Mouse (Mus musculus) cerebellum, adult 2 months (tissue): ENCODE measurements around the gene Efna1. TPM values are rescaled to one million over a fixed set of nuclear protein-coding genes. Genes with fewer than 3 reads are reported as not detected.

Experiments used
- DNase-seq, 2 experiments: peaks; one replicate each; pipeline ENCODE4 v3.0.0; 2021
- H3K27ac ChIP-seq: fragments of 200-500 bp; 2 replicates; pipeline ENCODE4 v1.5.1; 2012; ENCODE audit warnings: low read length, control low read depth, inconsistent platforms; ENCODE audit not compliant: insufficient read depth
- H3K27me3 ChIP-seq: fragments of 200-500 bp; 2 replicates; pipeline ENCODE4 v1.6.1; 2012; ENCODE audit warnings: inconsistent platforms, mild to moderate bottlenecking, low read length, moderate library complexity; ENCODE audit not compliant: control insufficient read depth, insufficient read depth
- H3K4me1 ChIP-seq: fragments of 200-500 bp; 2 replicates; pipeline ENCODE4 v1.6.1; 2011; ENCODE audit warnings: low read length; ENCODE audit not compliant: control insufficient read depth, insufficient read depth
- H3K4me3 ChIP-seq: fragments of 200-500 bp; replicated peaks from 2 replicates; pipeline ENCODE3; 2011; ENCODE audit warnings: mild to moderate bottlenecking, low read depth, low read length, control low read depth; ENCODE audit not compliant: insufficient read depth
- CTCF ChIP-seq: fragments of 200-500 bp; IDR thresholded peaks from 2 replicates; pipeline ENCODE4 v1.5.1; 2011; ENCODE audit warnings: low read depth, mild to moderate bottlenecking, control low read depth, low read length, moderate library complexity, borderline replicate concordance; ENCODE audit not compliant: insufficient read depth
- POLR2A ChIP-seq: fragments of 200-500 bp; IDR thresholded peaks from 2 replicates; pipeline ENCODE4 v1.6.1; 2011; ENCODE audit warnings: low read length, control low read depth, borderline replicate concordance; ENCODE audit not compliant: insufficient read depth
- WGBS: fragments of 180-500 bp; shearing (Covaris S2); methylation state at CpG from one replicate; pipeline ENCODE4 v1.1.7; 2018; 5-methylcytosine and 5-hydroxymethylcytosine counted together
- polyA plus RNA-seq: library from polyadenylated mRNA; depleted of rRNA; stranded (reverse); fragments of >200 nt; gene quantifications from 2 replicates; pipeline ENCODE4 v1.2.3, GENCODE M21; 2012; rRNA removed

Efna1 gene
- 14.2 and 14.7 TPM in 2 replicates for polyA plus RNA-seq

DNA sequence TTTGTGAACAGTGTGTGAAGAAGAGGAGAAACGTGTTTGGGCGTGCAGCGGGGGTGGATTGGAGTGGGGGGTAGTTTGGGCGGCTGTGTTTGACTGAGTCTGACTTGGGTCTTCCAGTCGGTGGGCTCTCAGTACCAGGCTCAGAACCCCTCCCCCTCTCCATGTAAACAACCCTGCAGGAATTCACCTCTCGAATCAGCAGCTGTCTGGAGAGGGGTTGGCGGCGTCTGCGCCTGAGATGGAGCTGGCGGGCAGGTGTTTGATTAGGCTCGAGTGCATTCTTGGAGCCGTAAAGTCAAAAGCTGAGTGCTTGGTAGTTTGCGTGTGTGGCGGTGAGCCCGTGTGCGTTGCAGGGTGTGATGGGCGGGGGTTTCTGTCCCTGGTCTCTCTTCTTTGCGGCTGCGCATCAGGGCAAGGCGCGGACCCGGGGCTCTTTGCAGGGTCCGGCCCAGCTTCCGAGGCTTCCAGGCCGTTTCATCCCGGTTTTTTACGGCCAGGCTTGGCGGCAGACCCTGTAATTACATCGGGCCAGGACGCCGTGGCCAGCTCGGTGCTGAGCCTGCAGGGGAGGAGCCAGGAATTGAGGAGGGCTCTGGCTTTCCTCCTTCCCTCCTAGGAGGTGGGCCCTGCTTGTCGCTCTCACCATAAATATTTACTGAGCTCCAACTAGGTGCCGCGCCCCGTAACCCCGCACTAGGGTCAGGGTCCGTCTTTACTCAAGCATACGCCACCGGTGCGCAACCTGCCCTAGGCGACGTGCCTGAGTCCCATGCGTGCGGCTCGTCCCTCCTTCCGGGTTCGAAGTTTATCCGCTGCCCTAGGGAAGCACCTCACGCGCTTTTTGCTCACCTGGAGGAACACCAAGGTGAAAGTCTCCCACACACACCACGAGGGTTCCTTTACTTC lies at the start of gene Efna1:
Efna1 (minus strand) TSS at position 537 of the 906 bp plus-strand sequence.
- Histone ChIP-seq H3K27ac (peak within 1 kb of the TSS; percentile 9; the same call in 1 of the 2 replicates), H3K4me3 (peak within 1 kb of the TSS; percentile 92), H3K27me3 (no peaks in the 10 kb centered on the region), H3K4me1 (peaks cover 8% of the 10 kb centered on the region)
- DNase-seq = peak; percentile 51 to 62
- WGBS = under 1% methylated on average over 52 of the region's 52 CpGs
- TF ChIP-seq CTCF (no peak), POLR2A (no peak)

DNA sequence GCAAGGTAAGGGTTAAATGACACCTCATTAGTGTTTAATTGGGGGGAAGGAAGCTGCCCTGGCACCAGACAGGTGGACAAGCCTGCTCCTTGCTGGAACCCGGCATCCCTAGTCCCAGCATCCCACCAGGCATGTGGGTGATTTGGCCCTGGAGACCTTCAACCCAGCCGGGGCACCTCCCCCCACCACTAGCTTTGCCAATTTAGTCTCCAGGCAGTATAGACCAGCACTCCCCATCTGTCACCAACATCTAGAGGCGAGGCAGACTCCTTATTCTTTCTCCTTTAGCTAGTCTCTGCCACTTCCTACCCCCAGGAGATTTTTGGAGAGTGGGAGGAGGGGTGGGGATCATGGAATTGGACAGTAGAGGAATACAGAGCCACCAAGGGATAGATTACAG lies 49.4 kb upstream of the Efna1 start:
- H3K27me3 ChIP-seq = no peaks in the 10 kb centered on the region
- no peak overlapping the region for H3K4me3 ChIP-seq
- no peak for DNase-seq
- H3K4me1 ChIP-seq = no peaks in the 10 kb centered on the region; the same call in 1 of the 2 replicates
- TF ChIP-seq POLR2A (no peak), CTCF (no peak)
- WGBS = 32% methylated on average over 3 of the region's 3 CpGs
- H3K27ac ChIP-seq = no peak overlapping the region

DNA sequence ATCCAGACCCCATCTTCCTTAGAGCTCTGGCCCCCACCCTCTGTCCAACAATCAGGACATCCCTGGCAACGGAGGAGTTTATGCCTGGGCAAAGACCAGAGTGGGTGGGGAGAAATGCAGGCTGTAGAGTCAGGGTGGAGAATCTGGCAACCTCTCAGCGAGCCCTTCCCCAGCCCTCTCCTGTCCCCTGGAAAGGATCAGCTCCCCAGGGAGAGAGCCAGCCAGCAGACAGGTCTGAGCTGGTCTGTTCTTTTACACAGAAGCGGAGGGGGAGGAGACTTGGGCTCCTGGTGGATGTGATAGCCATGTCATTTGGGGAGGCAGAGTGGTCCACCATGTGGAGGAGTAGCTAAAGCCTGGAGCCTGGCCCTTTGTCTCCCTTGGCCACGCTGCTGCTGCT lies 47.7 kb upstream of the Efna1 start:
- Histone ChIP-seq H3K4me3 (no peak overlapping the region), H3K27me3 (no peaks in the 10 kb centered on the region), H3K27ac (no peak overlapping the region), H3K4me1 (no peaks in the 10 kb centered on the region; the same call in 1 of the 2 replicates)
- 21% methylated on average over 4 of the region's 4 CpGs for WGBS
- no peak for DNase-seq
- TF ChIP-seq POLR2A (no peak), CTCF (no peak)

DNA sequence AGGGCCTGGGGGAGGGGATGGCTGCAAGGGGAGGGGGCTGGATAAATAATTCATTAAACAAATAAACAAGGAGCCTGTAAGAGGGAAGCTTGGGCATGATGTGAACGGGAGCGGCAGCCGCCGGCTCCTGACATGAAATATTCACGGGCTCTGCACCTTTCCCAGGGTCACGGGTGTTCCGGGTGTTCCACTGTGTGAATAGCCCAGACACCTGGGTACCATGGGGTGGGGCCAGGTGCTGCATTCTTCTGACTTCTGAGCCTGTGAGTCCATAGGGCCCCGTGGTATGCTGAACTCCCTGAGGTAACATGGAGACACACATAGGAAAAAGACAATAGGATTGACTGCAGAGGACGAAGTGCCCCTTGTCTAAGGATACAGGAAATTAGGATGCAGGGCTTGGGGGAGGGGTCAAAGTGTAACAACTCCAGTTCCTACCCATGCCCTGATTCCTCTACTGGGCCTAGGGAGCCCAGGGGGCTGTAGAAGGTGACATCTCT lies 46.5 kb upstream of the Efna1 start:
- no peak overlapping the region for H3K27ac ChIP-seq
- no peaks in the 10 kb centered on the region; the same call in 1 of the 2 replicates for H3K4me1 ChIP-seq
- no peak for DNase-seq
- H3K4me3 ChIP-seq = no peak overlapping the region
- H3K27me3 ChIP-seq = no peaks in the 10 kb centered on the region
- no peak for TF ChIP-seq CTCF
- TF ChIP-seq POLR2A = no peak
- 80% methylated on average over 9 of the region's 9 CpGs for WGBS

DNA sequence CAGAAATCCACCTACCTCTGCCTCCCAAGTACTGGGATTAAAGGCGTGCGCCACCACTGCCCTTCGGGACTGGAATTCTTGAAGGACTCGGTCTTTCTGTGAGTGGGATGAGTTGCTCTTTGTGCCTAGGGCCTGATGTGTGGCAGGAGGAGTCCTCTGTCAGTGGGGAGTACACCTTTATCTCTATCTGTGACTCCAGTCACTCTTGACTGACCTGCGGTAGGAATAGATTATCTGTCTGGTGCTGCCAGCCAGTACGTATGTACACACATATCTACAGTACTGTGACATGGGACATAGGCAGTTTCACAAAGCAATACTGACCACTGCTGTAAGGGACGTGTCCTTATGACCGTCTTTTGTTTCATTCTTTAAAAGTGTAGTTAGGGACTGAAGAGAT lies 44.9 kb upstream of the Efna1 start:
- peaks cover 7% of the 10 kb centered on the region; the same call in 1 of the 2 replicates for H3K4me1 ChIP-seq
- TF ChIP-seq CTCF (no peak), POLR2A (no peak)
- DNase-seq = no peak
- no peak overlapping the region for H3K4me3 ChIP-seq
- no peak overlapping the region for H3K27ac ChIP-seq
- peaks cover 2% of the 10 kb centered on the region; the same call in 1 of the 2 replicates for H3K27me3 ChIP-seq
- WGBS = 94% methylated on average over 8 of the region's 8 CpGs

DNA sequence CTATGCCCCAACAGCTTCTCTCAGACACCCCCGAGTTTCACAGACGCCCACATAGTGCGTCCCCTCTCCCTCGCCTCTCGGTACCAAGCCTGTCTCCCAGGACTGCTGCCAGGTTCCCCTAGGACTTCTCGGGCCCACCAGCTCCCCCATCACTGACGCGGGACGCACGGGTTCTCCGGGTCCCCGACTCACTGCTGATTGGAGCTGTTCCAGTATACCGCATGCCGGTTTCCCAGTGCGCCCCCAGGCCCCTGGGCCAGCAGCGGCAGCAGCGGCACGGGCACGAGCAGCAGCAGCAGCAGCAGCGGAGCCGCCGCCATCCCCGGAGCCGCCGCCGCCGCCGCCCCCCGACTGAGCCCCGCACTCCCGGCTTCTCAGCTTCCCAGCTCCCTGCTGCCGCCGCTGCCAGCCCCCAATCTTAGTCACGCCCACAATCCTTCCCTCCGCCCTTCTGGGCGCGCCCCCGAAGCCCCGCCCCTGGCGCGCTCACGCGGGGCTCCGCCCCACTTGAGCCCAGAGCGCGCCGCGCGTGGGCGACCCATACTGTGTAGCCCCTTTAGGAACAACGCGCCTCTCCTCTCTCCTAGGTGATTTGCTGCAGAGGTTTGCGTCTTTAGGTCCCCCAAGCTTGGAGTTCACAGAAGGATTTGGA lies 41.7 kb upstream of the Efna1 start, which contains the start of gene Efna3:
Efna3 (minus strand) TSS at position 452 of the 652 bp plus-strand sequence.
- Histone ChIP-seq H3K4me3 (peak within 1 kb of the TSS; percentile 50), H3K4me1 (peaks cover 9% of the 10 kb centered on the region; the same call in 1 of the 2 replicates), H3K27me3 (peaks cover 6% of the 10 kb centered on the region; the same call in 1 of the 2 replicates), H3K27ac (no peak within 1 kb of the TSS)
- DNase-seq = peak; percentile 58 to 60
- WGBS = 2% methylated on average over 52 of the region's 53 CpGs
- TF ChIP-seq CTCF = no peak
- TF ChIP-seq POLR2A = no peak

DNA sequence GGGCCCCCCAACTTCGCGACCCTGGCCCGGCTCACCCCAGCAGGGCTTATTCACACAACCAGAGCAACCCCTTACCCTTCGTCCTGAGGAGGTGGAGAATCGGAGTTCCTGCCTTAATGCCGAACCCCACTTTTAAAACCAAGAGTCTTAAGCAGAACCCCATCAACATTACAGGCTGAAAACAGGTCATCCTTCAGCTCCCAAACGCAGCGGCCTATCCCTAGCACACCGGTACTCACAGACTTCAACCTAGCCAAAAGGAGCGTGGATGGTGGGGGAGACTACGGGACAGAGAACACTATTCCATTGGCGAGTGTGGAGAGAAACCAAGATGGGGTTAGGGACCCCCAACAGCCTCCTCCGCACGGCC lies 41.2 kb upstream of the Efna1 start:
- Histone ChIP-seq H3K4me3 (peak overlapping the region; percentile 36), H3K27ac (no peak overlapping the region)
- no peak for DNase-seq

More for the DNA sequence above, 41.2 kb upstream of the Efna1 start:
- Histone ChIP-seq H3K4me1 (peaks cover 9% of the 10 kb centered on the region; the same call in 1 of the 2 replicates), H3K27me3 (peaks cover 6% of the 10 kb centered on the region; the same call in 1 of the 2 replicates)
- no peak for TF ChIP-seq POLR2A
- no peak for TF ChIP-seq CTCF
- WGBS = under 1% methylated on average over 14 of the region's 14 CpGs
